Mouse (Mus musculus): ENCODE data around the gene Net1.

GRCm38 (mm10) chr13:3944699-3945098 is 26.7 kb upstream of the Net1 start:
- no peak for TF ChIP-seq POLR2A (IDR thresholded peaks at IDR 0.05; ENCODE audit: low read depth, low read length)
- no peak for TF ChIP-seq CTCF (conservative IDR thresholded peaks at IDR 0.05; ENCODE audit: insufficient read depth, insufficient read length, low read depth, low read length)

All from kidney, adult 2 months (tissue).